Mouse (Mus musculus): ENCODE data around the gene Prr3.

DNA sequence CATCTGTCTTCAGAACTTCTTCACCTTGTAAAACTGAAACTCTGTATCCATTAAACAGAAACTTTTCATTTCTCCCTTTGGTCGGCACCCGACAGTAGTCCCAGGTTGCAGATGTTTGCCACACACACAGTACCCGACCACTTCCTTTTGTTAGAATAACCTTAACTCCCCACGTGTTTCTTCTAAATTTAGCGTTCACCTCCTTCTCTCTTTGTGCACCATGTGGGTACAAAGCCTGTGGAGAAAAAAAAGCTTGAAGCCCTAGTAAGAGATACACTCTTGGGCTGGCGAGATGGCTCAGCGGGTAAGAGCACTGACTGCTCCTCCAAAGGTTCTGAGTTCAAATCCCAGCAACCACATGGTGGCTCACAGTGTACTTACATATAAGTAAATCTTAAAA is 19.3 kb upstream of the Prr3 start:
- no peak for TF ChIP-seq CTCF (IDR thresholded peaks at IDR 0.05; ENCODE audit: low read depth)
- peak; percentile 21; the same call in 1 of the 2 replicates for TF ChIP-seq EP300 (IDR thresholded peaks at IDR 0.05; ENCODE audit: low read depth)

Measured in liver, embryonic 14.5 days (tissue).